Mouse (Mus musculus) thymus, postnatal 14 days (tissue): Measurements from ENCODE around the gene Shpk.

ENCODE experiments used
- DNase-seq: peaks from one replicate; pipeline ENCODE4 v3.0.0; 2021

Gene Shpk

GRCm38 (mm10) chr11:73199230-73199712 lies at the start of gene Shpk:
Shpk (plus strand) TSS chr11:73199460.
- peak; percentile 96 for DNase-seq

GRCm38 (mm10) chr11:73155071-73155470 lies 44.2 kb upstream of the Shpk start:
- no peak for DNase-seq

- DNase-seq, result no peak
Measured at GRCm38 (mm10) chr11:73159957-73160810, 39.1 kb upstream of the Shpk start, which contains the start of gene P2rx5. P2rx5 (plus strand) TSS chr11:73160421.

GRCm38 (mm10) chr11:73160811-73161200 lies 38.5 kb upstream of the Shpk start:
- DNase-seq, result no peak

- DNase-seq, result no peak
Measured at GRCm38 (mm10) chr11:73161616-73162015, 37.6 kb upstream of the Shpk start.

GRCm38 (mm10) chr11:73162284-73162683 lies 37.0 kb upstream of the Shpk start:
- no peak for DNase-seq

GRCm38 (mm10) chr11:73168071-73168470 lies 31.2 kb upstream of the Shpk start:
- DNase-seq, result no peak

- DNase-seq, result no peak
Measured at GRCm38 (mm10) chr11:73168576-73168975, 30.7 kb upstream of the Shpk start.

GRCm38 (mm10) chr11:73169231-73169630 lies 30.0 kb upstream of the Shpk start:
- DNase-seq, result peak; percentile 69

- no peak for DNase-seq
Measured at GRCm38 (mm10) chr11:73172186-73172585, 27.1 kb upstream of the Shpk start.

GRCm38 (mm10) chr11:73175612-73176011 lies 23.6 kb upstream of the Shpk start:
- DNase-seq, result no peak

- DNase-seq, result no peak
Measured at GRCm38 (mm10) chr11:73176186-73176585, 23.1 kb upstream of the Shpk start.

GRCm38 (mm10) chr11:73176608-73177508 lies 22.4 kb upstream of the Shpk start, which contains the start of the genes Emc6 and Tax1bp3:
Emc6 (minus strand) TSS chr11:73177037.
Tax1bp3 (plus strand) TSS chr11:73177083.
- DNase-seq, result peak; percentile 98

- peak; percentile 63 for DNase-seq
Measured at GRCm38 (mm10) chr11:73177509-73177875, 21.8 kb upstream of the Shpk start.

- no peak for DNase-seq
Measured at GRCm38 (mm10) chr11:73177895-73178294, 21.4 kb upstream of the Shpk start.

GRCm38 (mm10) chr11:73185872-73186615 lies 13.2 kb upstream of the Shpk start:
- DNase-seq, result no peak

- no peak for DNase-seq
Measured at GRCm38 (mm10) chr11:73187231-73187630, 12.0 kb upstream of the Shpk start.

- no peak for DNase-seq
Measured at GRCm38 (mm10) chr11:73193047-73193446, 6.2 kb upstream of the Shpk start.

GRCm38 (mm10) chr11:73194444-73194843 lies 4.8 kb upstream of the Shpk start:
- no peak for DNase-seq

GRCm38 (mm10) chr11:73198190-73198589 lies 1.1 kb upstream of the Shpk start:
- DNase-seq, result no peak

- peak; percentile 80 for DNase-seq
Measured at GRCm38 (mm10) chr11:73198603-73199229, 544 bp upstream of the Shpk start, which contains the start of gene Ctns. Ctns (minus strand) TSS chr11:73199042.

- DNase-seq, result peak; percentile 51
Measured at GRCm38 (mm10) chr11:73199879-73200278, 619 bp downstream of the Shpk start.
